Mouse (Mus musculus) spleen, adult 18-20 months (tissue): ENCODE results near the gene 4930550C14Rik.

Experiments
- DNase-seq, 2 experiments: peaks; one replicate each; pipeline ENCODE4 v3.0.0; 2022; ENCODE audit warnings: mixed read lengths in 2 of 2

The 4930550C14Rik gene

GRCm38 (mm10) chr9:53402291-53402711, at the start of gene 4930550C14Rik:
TSS of gene 4930550C14Rik (plus strand) at chr9:53402325.
- DNase-seq = no peak

- no peak for DNase-seq
Measured at GRCm38 (mm10) chr9:53353161-53353560, 49.0 kb upstream of the 4930550C14Rik start.

GRCm38 (mm10) chr9:53356219-53357155, 45.6 kb upstream of the 4930550C14Rik start:
- no peak for DNase-seq

- DNase-seq = no peak
Measured at GRCm38 (mm10) chr9:53371339-53371738, 30.8 kb upstream of the 4930550C14Rik start.

- no peak for DNase-seq
Measured at GRCm38 (mm10) chr9:53375907-53376306, 26.2 kb upstream of the 4930550C14Rik start.

- peak in 1 of 2 experiments; percentile 25 for DNase-seq
Measured at GRCm38 (mm10) chr9:53376820-53377219, 25.3 kb upstream of the 4930550C14Rik start.

- DNase-seq = no peak
Measured at GRCm38 (mm10) chr9:53377597-53377996, 24.5 kb upstream of the 4930550C14Rik start.

- no peak for DNase-seq
Measured at GRCm38 (mm10) chr9:53378171-53378570, 24.0 kb upstream of the 4930550C14Rik start.

- no peak for DNase-seq
Measured at GRCm38 (mm10) chr9:53380595-53380994, 21.5 kb upstream of the 4930550C14Rik start.

GRCm38 (mm10) chr9:53381113-53381615, 21.0 kb upstream of the 4930550C14Rik start:
- no peak for DNase-seq

- peak; percentile 17 to 45 for DNase-seq
Measured at GRCm38 (mm10) chr9:53383951-53384866, 17.9 kb upstream of the 4930550C14Rik start, which contains the start of gene Kdelc2. TSS of gene Kdelc2 (plus strand) at chr9:53384025.

GRCm38 (mm10) chr9:53384873-53385272, 17.3 kb upstream of the 4930550C14Rik start:
- DNase-seq = no peak

GRCm38 (mm10) chr9:53387431-53387830, 14.7 kb upstream of the 4930550C14Rik start:
- DNase-seq = no peak

GRCm38 (mm10) chr9:53389109-53389508, 13.0 kb upstream of the 4930550C14Rik start:
- DNase-seq = no peak

- DNase-seq = no peak
Measured at GRCm38 (mm10) chr9:53390136-53390535, 12.0 kb upstream of the 4930550C14Rik start.

GRCm38 (mm10) chr9:53397685-53398387, 4.3 kb upstream of the 4930550C14Rik start:
- no peak for DNase-seq

GRCm38 (mm10) chr9:53398388-53398700, 3.8 kb upstream of the 4930550C14Rik start:
- peak in 1 of 2 experiments; percentile 64 for DNase-seq

GRCm38 (mm10) chr9:53399537-53399936, 2.6 kb upstream of the 4930550C14Rik start:
- no peak for DNase-seq

- DNase-seq = no peak
Measured at GRCm38 (mm10) chr9:53400696-53401095, 1.4 kb upstream of the 4930550C14Rik start.

- DNase-seq = no peak
Measured at GRCm38 (mm10) chr9:53401146-53401545, 979 bp upstream of the 4930550C14Rik start.

- DNase-seq = no peak
Measured at GRCm38 (mm10) chr9:53402991-53403390, 866 bp downstream of the 4930550C14Rik start.

- no peak for DNase-seq
Measured at GRCm38 (mm10) chr9:53404050-53404752, 2.1 kb downstream of the 4930550C14Rik start.
